In the genomic region with DNA sequence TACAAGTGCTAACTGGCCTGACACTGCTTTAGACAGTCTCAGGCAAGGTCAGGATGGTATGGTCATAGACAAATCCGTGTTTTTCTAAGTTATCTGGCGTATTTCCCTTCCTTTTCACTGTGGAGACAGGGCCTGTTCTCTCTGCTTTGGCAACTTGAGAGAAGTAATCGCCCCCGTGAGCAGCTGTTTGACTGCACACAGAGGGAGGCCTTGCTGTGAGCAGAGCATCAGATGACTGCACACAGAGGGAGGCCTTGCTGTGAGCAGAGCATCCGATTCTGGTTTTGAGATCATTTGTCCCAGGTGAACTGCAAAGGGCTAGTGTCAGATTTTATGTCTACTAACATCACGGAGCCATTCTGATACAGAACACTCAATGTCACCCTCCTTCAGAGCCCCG, we compare ENCODE assay signal across 18 mouse cellular contexts. TPM values are rescaled to one million over a fixed set of nuclear protein-coding genes. Genes with fewer than 3 reads are reported as not detected.
DNase-seq lines count a peak whose midpoint lies in the region; ATAC-seq lines count a peak whose summit lies in the region.
"Had no signal": no experiment of that assay in that cellular context is flagged by ENCODE, and none has a peak within 500 bp of the region (broad histone marks: within the 10 kb centered on the region; RNA-seq: fewer than 3 reads in every experiment).

No protein-coding gene starts in this region.

- H3K4me2 ChIP-seq in hindbrain, embryonic 16.5 days (ENCODE audit: low read length): no peak overlapping the region
- H3K4me2 ChIP-seq in hindbrain, embryonic 11.5 days (replicated peaks; ENCODE audit: low read depth, low read length): no peak overlapping the region
- no peak overlapping the region for H3K4me2 ChIP-seq in neural tube, embryonic 13.5 days
- no peak overlapping the region for H3K4me2 ChIP-seq in limb, embryonic 15.5 days
- H3K4me2 ChIP-seq: hindbrain, embryonic 15.5 days had no signal

- H3K9me3 ChIP-seq in hindbrain, embryonic 16.5 days (ENCODE audit: control insufficient read depth, low read length): no peaks in the 10 kb centered on the region
- H3K9me3 ChIP-seq in hindbrain, embryonic 11.5 days (ENCODE audit: control insufficient read depth, low read length): no peaks in the 10 kb centered on the region
- no peaks in the 10 kb centered on the region for H3K9me3 ChIP-seq in neural tube, embryonic 13.5 days
- no peaks in the 10 kb centered on the region for H3K9me3 ChIP-seq in limb, embryonic 15.5 days
- H3K9me3 ChIP-seq: forebrain, embryonic 10.5 days; hindbrain, embryonic 15.5 days had no signal

- no peaks in the 10 kb centered on the region for H3K36me3 ChIP-seq in hindbrain, embryonic 16.5 days (ENCODE audit: control insufficient read depth, insufficient read depth, low read length)
- H3K36me3 ChIP-seq in hindbrain, embryonic 11.5 days (ENCODE audit: control insufficient read depth, insufficient read depth, low read length): no peaks in the 10 kb centered on the region
- H3K36me3 ChIP-seq in neural tube, embryonic 13.5 days: no peaks in the 10 kb centered on the region
- no peaks in the 10 kb centered on the region for H3K36me3 ChIP-seq in limb, embryonic 15.5 days
- H3K36me3 ChIP-seq: forebrain, embryonic 10.5 days; hindbrain, embryonic 15.5 days had no signal

- H3K27ac ChIP-seq in hindbrain, embryonic 16.5 days (ENCODE audit: low read depth, low read length): no peak overlapping the region
- no peak overlapping the region for H3K27ac ChIP-seq in hindbrain, embryonic 11.5 days (ENCODE audit: low read depth, low read length)
- H3K27ac ChIP-seq in neural tube, embryonic 13.5 days (replicated peaks): peak overlapping the region; percentile 19; the same call in 1 of the 2 replicates
- H3K27ac ChIP-seq in limb, embryonic 15.5 days: peak overlapping the region; percentile 35; the same call in 1 of the 2 replicates
- H3K27ac ChIP-seq: forebrain, embryonic 10.5 days; hindbrain, embryonic 15.5 days had no signal

- ATAC-seq in hindbrain, embryonic 16.5 days: peak; percentile 57; the same call in 1 of the 2 replicates
- ATAC-seq in hindbrain, embryonic 11.5 days (ENCODE audit: low FRiP score): no peak
- peak; percentile 64 for ATAC-seq in neural tube, embryonic 13.5 days (ENCODE audit: low read depth)
- ATAC-seq in limb, embryonic 15.5 days (ENCODE audit: insufficient number of reproducible peaks, low FRiP score, low TSS enrichment, low read depth): no peak
- ATAC-seq: liver, postnatal 0 days had no signal

- peaks cover 7% of the 10 kb centered on the region for H3K4me1 ChIP-seq in hindbrain, embryonic 16.5 days (ENCODE audit: control insufficient read depth, insufficient read depth, low read depth, low read length)
- H3K4me1 ChIP-seq in hindbrain, embryonic 11.5 days (replicated peaks; ENCODE audit: control insufficient read depth, insufficient read depth, low read length): peaks cover 3% of the 10 kb centered on the region; the same call in 1 of the 2 replicates
- H3K4me1 ChIP-seq in neural tube, embryonic 13.5 days (replicated peaks): peaks cover 24% of the 10 kb centered on the region
- H3K4me1 ChIP-seq in limb, embryonic 15.5 days: peaks cover 10% of the 10 kb centered on the region; the same call in 1 of the 2 replicates

- H3K9ac ChIP-seq in hindbrain, embryonic 16.5 days (ENCODE audit: low read depth, low read length): no peak overlapping the region
- no peak overlapping the region for H3K9ac ChIP-seq in hindbrain, embryonic 11.5 days (ENCODE audit: low read depth, low read length)
- H3K9ac ChIP-seq in neural tube, embryonic 13.5 days: no peak overlapping the region
- no peak overlapping the region for H3K9ac ChIP-seq in limb, embryonic 15.5 days
- H3K9ac ChIP-seq: hindbrain, embryonic 15.5 days; liver, postnatal 0 days had no signal

- intact Hi-C loops in gastrocnemius, postnatal 36 days (cut with DNase I): no loop called here

- no peak overlapping the region for H3K4me3 ChIP-seq in hindbrain, embryonic 16.5 days (ENCODE audit: low read length)
- no peak overlapping the region for H3K4me3 ChIP-seq in hindbrain, embryonic 11.5 days (ENCODE audit: low read depth, low read length)
- no peak overlapping the region for H3K4me3 ChIP-seq in neural tube, embryonic 13.5 days
- H3K4me3 ChIP-seq in limb, embryonic 15.5 days: no peak overlapping the region
- H3K4me3 ChIP-seq: forebrain, embryonic 10.5 days; hindbrain, embryonic 15.5 days had no signal

- no peaks in the 10 kb centered on the region for H3K27me3 ChIP-seq in hindbrain, embryonic 16.5 days (replicated peaks; ENCODE audit: control insufficient read depth, insufficient read depth, low read length)
- no peaks in the 10 kb centered on the region for H3K27me3 ChIP-seq in hindbrain, embryonic 11.5 days (ENCODE audit: control insufficient read depth, insufficient read depth, low read length)
- H3K27me3 ChIP-seq in neural tube, embryonic 13.5 days: no peaks in the 10 kb centered on the region
- no peaks in the 10 kb centered on the region for H3K27me3 ChIP-seq in limb, embryonic 15.5 days
- H3K27me3 ChIP-seq: hindbrain, embryonic 15.5 days had no signal

- WGBS in hindbrain, embryonic 16.5 days: 29% methylated on average over 7 of the region's 7 CpGs
- 40% methylated on average over 7 of the region's 7 CpGs for WGBS in hindbrain, embryonic 11.5 days
- 38% methylated on average over 7 of the region's 7 CpGs for WGBS in neural tube, embryonic 13.5 days
- 47% methylated on average over 7 of the region's 7 CpGs for WGBS in limb, embryonic 15.5 days

- peak; percentile 2 for DNase-seq in adrenal gland, postnatal 14 days
- DNase-seq in adrenal gland, postnatal 25 days: no peak
- DNase-seq in hindbrain, embryonic 11.5 days (ENCODE audit: low spot score): no peak
- no peak for DNase-seq in neural tube, embryonic 10.5 days (ENCODE audit: extremely low spot score, low spot score)
- DNase-seq in gastrocnemius, postnatal 36 days: no peak
- DNase-seq: cerebellum, adult 9-11 months; kidney, adult 8-10 months; left cerebral cortex, postnatal 4 days; liver, postnatal 0 days; lung, postnatal 4 days; right cerebral cortex, postnatal 4 days; thymus, postnatal 36 days had no signal

RNA-seq across cellular contexts. Expression of a gene that starts 20.2 kb away (rescaled TPM):
- total RNA-seq in adrenal gland, postnatal 14 days (2021): 0.15 TPM in 1 of 2 replicates, not detected in the other
- total RNA-seq in adrenal gland, postnatal 25 days (2021): 0.39 TPM in 1 of 2 replicates, not detected in the other
- 0.23 and 0.30 TPM in 2 replicates for polyA plus RNA-seq in hindbrain, embryonic 16.5 days (2015; fragmentation: Nextera tagmentation; extraction: Ambion mirVana)
- polyA plus RNA-seq in hindbrain, embryonic 11.5 days (2014; fragmentation: Nextera tagmentation; extraction: Ambion mirVana): 0.31 and 0.42 TPM in 2 replicates
- 0.48 and 0.71 TPM in 2 replicates for polyA plus RNA-seq in neural tube, embryonic 13.5 days (2015; fragmentation: Nextera tagmentation; extraction: Ambion mirVana)
- 0.73 and 0.79 TPM in 2 replicates for polyA plus RNA-seq in limb, embryonic 15.5 days (2015; fragmentation: Nextera tagmentation; extraction: Ambion mirVana)
- not detected for total RNA-seq in gastrocnemius, postnatal 36 days (2021)
- total RNA-seq: granulocyte monocyte progenitor cell, adult 5-6 weeks had no signal
- polyA plus RNA-seq: liver, postnatal 0 days had no signal

Comparison
In these comparisons a context has a peak if more than half of its experiments do, and no peak if none do; other contexts are left out.
1. ATAC-seq: peak in hindbrain, embryonic 16.5 days (single experiment) and neural tube, embryonic 13.5 days (single experiment); none in hindbrain, embryonic 11.5 days (single experiment) and limb, embryonic 15.5 days (single experiment).
2. H3K27ac ChIP-seq: peak in neural tube, embryonic 13.5 days (single experiment) and limb, embryonic 15.5 days (single experiment); none in hindbrain, embryonic 16.5 days (single experiment) and hindbrain, embryonic 11.5 days (single experiment).